Mouse (Mus musculus): Measurements from ENCODE around the gene Copa.

Gene Copa

GRCm38 (mm10) chr1:172093522-172093921 is 11.2 kb downstream of the Copa start:
- DNase-seq = no peak

- no peak for DNase-seq
Measured at GRCm38 (mm10) chr1:172094295-172094694, 12.0 kb downstream of the Copa start.

- no peak for DNase-seq
Measured at GRCm38 (mm10) chr1:172095202-172095601, 12.9 kb downstream of the Copa start.

- DNase-seq = no peak
Measured at GRCm38 (mm10) chr1:172099325-172100033, 17.1 kb downstream of the Copa start.

GRCm38 (mm10) chr1:172103619-172104018 is 21.3 kb downstream of the Copa start:
- no peak for DNase-seq

GRCm38 (mm10) chr1:172105101-172105500 is 22.8 kb downstream of the Copa start:
- no peak for DNase-seq

GRCm38 (mm10) chr1:172107777-172108477 is 25.6 kb downstream of the Copa start:
- DNase-seq = no peak

GRCm38 (mm10) chr1:172116948-172117347 is 34.6 kb downstream of the Copa start:
- DNase-seq = no peak

- DNase-seq = no peak
Measured at GRCm38 (mm10) chr1:172119100-172119499, 36.8 kb downstream of the Copa start.

- peak in 1 of 2 experiments; percentile 36 for DNase-seq
Measured at GRCm38 (mm10) chr1:172119720-172120119, 37.4 kb downstream of the Copa start.

- no peak for DNase-seq
Measured at GRCm38 (mm10) chr1:172122671-172123070, 40.3 kb downstream of the Copa start.

GRCm38 (mm10) chr1:172124572-172124971 is 42.2 kb downstream of the Copa start:
- DNase-seq = no peak

- DNase-seq = peak; percentile 79 to 81
Measured at GRCm38 (mm10) chr1:172126376-172127347, 44.3 kb downstream of the Copa start, which contains the start of gene Pex19. Gene Pex19, plus strand, starts transcription at chr1:172126755.

- DNase-seq = no peak
Measured at GRCm38 (mm10) chr1:172127487-172127886, 45.2 kb downstream of the Copa start.

GRCm38 (mm10) chr1:172128563-172128962 is 46.2 kb downstream of the Copa start:
- DNase-seq = no peak

- DNase-seq = peak; percentile 30 to 35
Measured at GRCm38 (mm10) chr1:172129108-172129507, 46.8 kb downstream of the Copa start.

GRCm38 (mm10) chr1:172129780-172130179 is 47.5 kb downstream of the Copa start:
- DNase-seq = no peak

GRCm38 (mm10) chr1:172132319-172132718 is 50.0 kb downstream of the Copa start:
- DNase-seq = no peak

GRCm38 (mm10) chr1:172133535-172133934 is 51.2 kb downstream of the Copa start:
- peak in 1 of 2 experiments; percentile 46 for DNase-seq

- no peak for DNase-seq
Measured at GRCm38 (mm10) chr1:172134072-172134471, 51.7 kb downstream of the Copa start.

GRCm38 (mm10) chr1:172140160-172140559 is 57.8 kb downstream of the Copa start:
- no peak for DNase-seq

GRCm38 (mm10) chr1:172140825-172141224 is 58.5 kb downstream of the Copa start:
- no peak for DNase-seq

- no peak for DNase-seq
Measured at GRCm38 (mm10) chr1:172141529-172141928, 59.2 kb downstream of the Copa start.

Data from lung, postnatal 4 days (tissue).